Mouse (Mus musculus): ENCODE measurements at regions not wholly inside any gene's neighbourhood (a gene's known extent, or its start where the extent isn't known, plus 50 kb on each side); places are given as distances from the start of the nearest gene placed in this dataset.

GRCm38 (mm10) chr3:42214624-42215276 is 472.3 kb downstream of the D3Ertd751e start:
- TF ChIP-seq CTCF (conservative IDR thresholded peaks at IDR 0.05 in 1 of 2, IDR thresholded peaks at IDR 0.05 in 1 of 2; ENCODE audit: low read depth in 2 of 2, low read length in 2 of 2) (no peak), USF1 (IDR thresholded peaks at IDR 0.05; ENCODE audit: low read depth, low read length) (no peak), POLR2A (IDR thresholded peaks at IDR 0.05; ENCODE audit: low read depth, low read length) (no peak), IRF4 (IDR thresholded peaks at IDR 0.05; ENCODE audit: low read depth, low read length) (no peak), MAFK (IDR thresholded peaks at IDR 0.05; ENCODE audit: insufficient replicate concordance, low read length) (no peak), MXI1 (IDR thresholded peaks at IDR 0.05; ENCODE audit: low read depth, low read length) (no peak), SIN3A (IDR thresholded peaks at IDR 0.05; ENCODE audit: low read length) (no peak), MAX (IDR thresholded peaks at IDR 0.05; ENCODE audit: low read length) (no peak), ZNF384 (IDR thresholded peaks at IDR 0.05; ENCODE audit: low read depth, low read length) (no peak), EP300 (IDR thresholded peaks at IDR 0.05; ENCODE audit: low read length) (no peak)
